Mouse (Mus musculus) ovary, postnatal 14 days (tissue): ENCODE data around the gene Rpain.

Experiments
- DNase-seq: peaks from one replicate; pipeline ENCODE4 v3.0.0; 2022; ENCODE audit warnings: low spot score

Rpain gene

DNA sequence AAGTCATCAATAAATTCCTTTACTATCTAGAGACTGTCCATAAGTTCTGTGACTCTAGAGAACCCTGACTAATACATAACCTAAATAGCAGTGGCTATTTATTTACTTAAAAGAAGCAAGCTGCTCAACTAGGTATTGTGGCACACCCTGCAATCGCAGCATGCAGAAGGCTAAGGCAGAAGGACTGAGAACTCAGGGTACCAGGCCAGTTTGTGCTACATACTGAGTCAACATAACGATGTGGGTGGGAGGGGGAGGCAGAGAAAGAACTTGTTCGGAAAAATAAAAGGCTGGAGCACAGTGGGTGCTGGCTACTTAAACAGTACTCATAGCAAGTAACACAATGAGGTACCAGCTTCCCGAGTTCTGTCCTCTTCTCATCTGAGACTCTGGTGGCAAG is 31.2 kb downstream of the Rpain start:
- no peak for DNase-seq

DNA sequence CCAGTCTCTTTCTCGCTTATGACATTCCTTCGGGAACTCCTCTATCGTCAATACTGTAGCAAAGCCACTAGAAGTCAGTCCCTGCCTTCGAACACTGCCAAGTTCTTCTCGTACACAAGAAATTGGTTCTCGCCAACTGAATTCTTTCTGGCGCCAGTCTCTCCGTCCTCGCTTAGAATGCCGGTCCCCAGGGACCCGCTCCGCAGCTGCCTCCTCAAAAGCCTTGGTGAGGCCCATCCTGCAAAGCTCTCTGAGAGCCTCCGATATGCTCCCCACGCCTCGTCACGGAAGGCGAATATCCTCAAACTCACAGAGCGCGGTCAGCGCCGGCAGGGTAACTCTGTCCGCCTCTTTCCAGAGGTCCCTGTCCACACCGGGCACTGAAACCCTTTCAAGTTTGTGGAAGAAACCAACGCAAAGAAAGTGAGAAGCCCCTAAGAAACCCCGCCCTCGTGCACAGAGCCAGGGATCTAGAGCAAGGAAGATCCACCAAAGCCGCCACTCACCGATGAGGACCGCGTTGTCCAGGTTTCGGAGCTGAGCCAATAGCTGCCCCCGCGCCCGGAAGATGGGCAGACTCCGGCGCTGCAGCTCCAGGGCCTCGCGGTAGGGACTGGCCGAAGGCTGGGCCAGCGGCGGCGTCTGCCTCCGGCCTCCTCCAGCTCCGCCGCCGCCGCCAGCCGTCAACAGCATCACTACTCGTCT is 33.8 kb downstream of the Rpain start:
- no peak for DNase-seq

DNA sequence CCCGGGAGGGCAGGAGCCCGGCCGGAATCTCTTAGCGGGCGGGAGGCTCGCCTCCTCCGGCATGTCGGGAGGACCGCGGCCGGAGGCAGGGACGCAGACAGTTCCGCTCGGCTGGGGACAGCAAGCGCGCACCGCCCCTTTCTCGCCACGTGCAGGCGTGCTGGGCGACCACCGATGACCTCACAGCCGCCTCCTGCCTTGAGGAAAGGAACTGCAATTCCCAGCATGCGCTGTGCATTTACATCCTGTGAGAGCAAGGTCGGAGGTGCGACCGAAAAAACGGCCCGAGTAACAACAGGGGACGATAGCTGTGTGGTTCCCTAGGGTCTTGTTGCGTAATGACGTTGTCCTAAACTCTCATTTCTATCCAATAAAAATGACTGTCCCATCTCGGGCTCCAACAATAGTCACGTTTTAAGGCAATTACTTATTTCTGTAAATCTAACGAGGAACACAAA is 34.3 kb downstream of the Rpain start, which contains the start of gene Dhx33:
Gene Dhx33, minus strand, starts transcription at position 122 of the 458 bp plus-strand sequence.
- DNase-seq = peak; percentile 91

DNA sequence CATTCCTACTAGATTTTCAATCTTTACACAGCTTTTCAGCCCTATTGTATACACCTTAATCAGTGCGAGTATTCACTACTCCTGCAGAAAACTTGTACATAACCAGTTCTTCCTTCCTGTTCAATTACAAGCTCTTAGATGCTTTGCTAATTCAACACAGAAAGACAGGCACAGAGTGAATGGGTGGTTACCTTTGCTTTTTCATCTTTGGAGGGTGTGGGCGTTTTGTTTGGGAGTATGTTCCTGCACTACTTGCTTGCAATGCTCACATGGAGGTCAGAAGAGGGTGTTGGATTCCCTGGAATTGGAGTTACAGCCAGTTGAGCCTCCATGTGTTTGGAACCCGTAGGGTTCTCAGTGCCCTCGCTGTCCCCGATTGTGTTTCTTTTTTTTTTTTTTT is 35.0 kb downstream of the Rpain start:
- no peak for DNase-seq

DNA sequence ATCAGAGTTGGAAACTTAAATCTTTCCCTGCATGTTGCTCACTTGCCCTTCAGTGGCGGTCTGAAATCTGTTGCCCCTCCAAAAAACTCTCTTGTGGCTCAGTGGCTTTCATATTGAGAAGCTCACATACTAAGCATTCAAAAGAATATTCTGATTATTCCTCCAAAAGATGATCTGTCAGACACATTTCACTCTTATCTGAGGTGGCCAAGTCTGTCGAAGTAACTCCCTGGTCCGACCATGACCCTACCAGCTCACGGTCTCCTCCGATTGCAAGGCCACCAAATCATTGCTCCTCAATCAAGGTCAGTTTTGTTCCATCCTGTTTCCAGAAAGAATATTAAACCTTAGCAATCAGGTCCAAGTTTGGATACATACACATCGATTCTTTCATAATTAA is 37.0 kb downstream of the Rpain start:
- DNase-seq = no peak

DNA sequence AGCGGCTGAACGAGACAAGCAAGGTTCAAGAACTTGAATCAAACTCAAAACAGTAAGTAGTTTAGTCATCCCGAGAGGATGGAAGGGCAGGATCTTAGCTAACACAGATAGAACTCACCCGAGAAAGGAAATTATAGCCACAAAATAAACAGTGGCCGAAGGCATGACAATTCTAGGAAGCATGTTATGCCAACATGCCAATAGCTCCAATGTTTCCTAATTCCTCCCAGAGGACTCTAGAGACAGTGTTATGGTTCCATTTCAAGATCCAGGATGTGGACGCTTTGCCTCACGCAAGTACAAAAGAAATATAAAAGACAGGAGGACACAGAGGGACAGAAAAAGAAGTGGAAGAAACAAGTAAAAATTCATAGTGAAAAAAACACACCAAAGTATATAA is 37.8 kb downstream of the Rpain start:
- no peak for DNase-seq

DNA sequence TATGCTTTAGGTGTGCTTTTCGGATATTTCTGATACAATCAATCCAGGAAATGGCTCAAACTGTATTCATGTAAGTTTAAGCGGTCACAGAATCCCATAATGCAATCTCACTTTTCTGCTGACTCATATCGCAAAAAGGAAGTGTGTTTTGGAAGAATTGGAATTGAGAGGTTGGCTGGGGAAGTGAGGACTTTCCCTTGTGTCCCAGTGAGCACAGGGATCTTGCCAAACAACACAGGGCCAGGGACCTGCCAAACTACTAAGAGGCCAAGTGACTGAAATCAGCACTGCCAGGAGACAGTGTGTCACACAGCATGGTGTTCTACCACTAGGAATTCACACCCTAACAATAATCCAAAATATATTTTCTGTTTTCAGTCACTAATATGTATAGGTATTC is 38.3 kb downstream of the Rpain start:
- no peak for DNase-seq

DNA sequence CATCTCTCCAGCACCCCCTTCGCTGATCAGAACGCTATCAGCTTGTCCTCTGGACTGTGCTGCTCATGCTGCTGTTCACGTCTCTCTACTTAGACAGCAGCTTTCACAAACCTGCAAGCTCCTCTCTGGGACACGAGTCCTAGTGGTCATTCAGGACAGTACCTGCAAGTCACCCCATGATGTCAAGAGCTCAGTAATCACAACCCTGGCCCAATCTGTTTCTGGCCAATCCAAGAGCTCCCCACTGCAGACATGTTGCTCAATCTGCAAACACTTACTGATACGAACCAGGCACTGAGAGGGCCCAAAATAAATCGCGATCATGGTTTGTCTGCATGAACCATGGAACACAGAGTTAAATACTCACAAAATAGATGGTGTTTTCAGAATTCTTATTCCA is 42.7 kb downstream of the Rpain start:
- no peak for DNase-seq

DNA sequence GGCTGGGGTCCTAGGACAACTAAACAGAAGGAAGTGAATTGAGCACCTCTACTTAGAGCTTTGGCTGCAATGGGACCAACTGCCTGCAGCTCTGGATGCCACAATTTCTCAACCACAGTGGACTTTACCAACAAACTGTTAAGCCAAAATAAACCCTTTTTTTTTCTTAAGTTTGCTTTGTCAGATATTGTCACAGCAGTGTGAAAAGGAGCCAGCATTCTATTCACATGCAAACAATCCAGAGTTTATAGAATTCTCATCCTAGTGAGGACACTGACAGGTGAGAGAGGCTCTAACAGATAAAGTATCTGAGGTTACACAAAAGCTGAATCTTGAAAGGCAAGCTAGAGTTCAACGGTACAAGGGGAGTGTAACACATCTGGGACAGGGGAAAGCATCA is 47.0 kb downstream of the Rpain start:
- no peak for DNase-seq

DNA sequence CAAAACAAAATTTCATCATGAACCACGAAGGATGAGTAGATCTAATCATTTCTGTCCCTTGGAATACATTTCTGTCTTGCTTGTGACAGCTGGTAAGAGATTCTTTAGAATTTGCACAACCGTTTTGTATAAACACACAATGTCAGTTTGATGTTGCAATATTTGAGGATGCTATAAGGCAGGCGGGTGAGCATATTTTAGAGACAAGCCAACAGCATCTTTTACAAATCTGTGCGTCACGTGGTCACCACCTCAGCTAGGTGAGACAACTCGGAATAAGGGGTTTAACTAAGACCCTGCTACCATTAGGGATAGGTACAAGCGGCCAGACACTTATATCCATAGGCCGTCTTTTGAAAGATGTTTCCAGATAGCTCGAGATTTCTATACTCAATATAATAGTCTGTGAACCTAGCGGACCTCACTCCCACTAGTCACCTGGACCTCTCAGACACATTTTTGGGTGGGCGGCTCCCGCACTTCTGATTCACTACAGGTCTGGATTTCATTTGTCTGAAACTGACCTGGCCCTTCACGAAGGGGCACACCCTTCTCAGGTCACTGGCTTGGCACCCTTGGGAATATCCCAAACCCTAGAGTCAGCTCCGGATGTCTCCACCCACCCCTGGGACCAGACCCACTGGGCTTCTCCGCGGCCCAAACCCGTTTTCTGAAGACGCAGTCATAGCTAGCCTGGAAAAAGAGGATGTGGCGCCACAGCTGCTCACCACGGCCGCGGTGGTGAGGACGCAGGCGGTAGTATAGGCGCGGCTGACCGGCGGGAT is 48.6 kb downstream of the Rpain start:
- no peak for DNase-seq

DNA sequence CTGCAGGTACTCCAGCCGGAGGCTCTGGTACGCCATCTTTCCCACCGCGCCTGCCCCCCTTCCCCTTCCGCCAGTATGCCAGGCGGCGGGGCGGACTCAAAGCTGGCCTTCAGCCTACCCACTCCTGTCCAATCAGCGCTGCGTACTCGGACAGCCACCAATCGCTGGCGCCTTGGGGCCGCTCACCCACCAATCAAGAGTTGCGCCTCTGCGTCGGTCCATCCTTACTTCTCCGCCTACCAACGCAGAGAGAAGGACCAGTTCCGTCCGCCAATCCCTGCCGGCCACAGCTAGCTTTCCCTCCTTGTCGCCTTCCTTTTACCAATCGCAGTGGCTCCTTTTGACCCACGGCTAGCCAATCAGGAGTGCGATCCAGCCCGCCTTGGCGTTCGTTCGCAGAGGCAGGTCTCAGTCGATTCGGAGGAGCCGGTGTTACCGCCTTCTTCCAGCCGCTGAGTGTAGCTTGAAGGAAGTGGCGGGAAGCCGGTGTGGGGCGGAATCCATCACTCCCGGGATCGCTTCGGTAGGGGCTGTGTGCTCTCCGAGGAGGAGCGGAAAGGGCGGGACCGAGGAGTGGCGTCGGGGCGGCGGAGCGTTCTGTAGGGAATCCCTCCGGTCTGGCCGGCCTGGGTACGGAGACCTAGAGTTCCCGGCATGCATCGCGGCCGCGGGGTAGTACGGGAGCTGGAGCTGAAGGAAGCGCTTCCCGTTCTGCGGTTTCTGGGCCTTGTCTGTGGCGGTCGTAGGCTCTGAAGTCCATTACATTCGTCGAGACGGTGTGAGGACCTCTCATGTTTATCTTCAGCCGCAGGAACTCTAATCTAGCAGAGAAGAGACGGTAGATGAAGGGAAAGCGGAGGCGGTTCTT is 49.4 kb downstream of the Rpain start, which contains the start of the genes Mis12 and Derl2:
Gene Mis12, plus strand, starts transcription at position 411 of the 868 bp plus-strand sequence.
Gene Derl2, minus strand, starts transcription at position 641 of the 868 bp plus-strand sequence.
- DNase-seq = peak; percentile 96
